Mouse (Mus musculus) brain, embryonic 14.5 days (tissue): ENCODE measurements at regions not wholly inside any gene's neighbourhood (a gene's known extent, or its start where the extent isn't known, plus 50 kb on each side); places are given as distances from the start of the nearest gene placed in this dataset.
A peak's percentile ranks its signal among the peaks of the same experiment; 100 is the strongest.
"Not testable (repeated sequence)": the region's sequence is repeated elsewhere in the genome, so short reads cannot be mapped to it uniquely, and the experiment has no call there.

Experiments used
- DNase-seq: peaks from one replicate; pipeline ENCODE4 v3.0.0-alpha.2; 2011; ENCODE audit warnings: low read depth
- CTCF ChIP-seq: fragments of 200-500 bp; IDR thresholded peaks from 2 replicates; pipeline ENCODE4 v1.5.1; 2012; ENCODE audit warnings: inconsistent platforms, mild to moderate bottlenecking, moderate library complexity, borderline replicate concordance; ENCODE audit not compliant: insufficient read depth, insufficient read length; ENCODE audit errors: extremely low read depth
- POLR2A ChIP-seq: fragments of 200-500 bp; IDR thresholded peaks from 2 replicates; pipeline ENCODE4 v1.6.1; 2012; ENCODE audit warnings: mild to moderate bottlenecking, inconsistent platforms, borderline replicate concordance; ENCODE audit not compliant: poor library complexity, insufficient read depth, insufficient read length, severe bottlenecking; ENCODE audit errors: extremely low read depth

DNA sequence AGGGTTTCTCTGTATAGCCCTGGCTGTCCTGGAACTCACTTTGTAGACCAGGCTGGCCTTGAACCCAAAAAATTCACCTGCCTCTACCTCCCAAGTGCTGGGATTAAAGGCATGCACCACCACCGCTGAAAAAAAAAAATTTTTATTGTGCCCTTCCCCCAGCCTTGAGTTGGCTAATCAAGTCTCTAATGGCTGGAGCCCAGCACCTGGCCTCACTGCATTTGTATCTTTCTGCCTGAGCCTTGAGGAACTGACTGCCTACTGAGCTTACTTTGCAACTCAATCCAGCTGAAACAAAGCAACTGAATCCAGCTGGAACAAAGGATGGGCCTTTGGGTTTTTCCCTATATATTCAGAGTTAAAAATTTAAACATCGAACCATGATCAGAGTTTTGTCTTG is 153.3 kb upstream of the Ccnh start:
- DNase-seq = no peak
- TF ChIP-seq CTCF (no peak), POLR2A (no peak)

DNA sequence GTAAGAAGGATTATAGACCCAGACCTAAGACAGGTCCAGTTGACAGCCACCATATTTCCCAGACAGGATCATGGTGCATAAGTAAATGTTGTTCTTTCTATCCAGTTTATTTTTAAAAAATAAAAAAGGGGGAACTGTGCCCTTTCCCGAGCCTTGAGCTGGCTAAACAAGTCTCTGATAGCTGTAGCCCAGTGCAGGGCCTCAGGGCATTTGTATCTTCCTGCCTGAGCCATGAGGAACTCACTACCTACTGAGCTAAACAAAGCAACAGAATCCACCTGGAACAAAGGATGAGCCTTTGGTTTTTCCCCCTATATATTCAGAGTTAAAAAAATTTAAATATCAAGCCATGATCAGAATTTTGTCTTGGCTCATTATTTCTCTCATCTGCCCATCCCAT is 152.4 kb upstream of the Ccnh start:
- no peak for TF ChIP-seq CTCF
- TF ChIP-seq POLR2A = no peak
- no peak for DNase-seq

DNA sequence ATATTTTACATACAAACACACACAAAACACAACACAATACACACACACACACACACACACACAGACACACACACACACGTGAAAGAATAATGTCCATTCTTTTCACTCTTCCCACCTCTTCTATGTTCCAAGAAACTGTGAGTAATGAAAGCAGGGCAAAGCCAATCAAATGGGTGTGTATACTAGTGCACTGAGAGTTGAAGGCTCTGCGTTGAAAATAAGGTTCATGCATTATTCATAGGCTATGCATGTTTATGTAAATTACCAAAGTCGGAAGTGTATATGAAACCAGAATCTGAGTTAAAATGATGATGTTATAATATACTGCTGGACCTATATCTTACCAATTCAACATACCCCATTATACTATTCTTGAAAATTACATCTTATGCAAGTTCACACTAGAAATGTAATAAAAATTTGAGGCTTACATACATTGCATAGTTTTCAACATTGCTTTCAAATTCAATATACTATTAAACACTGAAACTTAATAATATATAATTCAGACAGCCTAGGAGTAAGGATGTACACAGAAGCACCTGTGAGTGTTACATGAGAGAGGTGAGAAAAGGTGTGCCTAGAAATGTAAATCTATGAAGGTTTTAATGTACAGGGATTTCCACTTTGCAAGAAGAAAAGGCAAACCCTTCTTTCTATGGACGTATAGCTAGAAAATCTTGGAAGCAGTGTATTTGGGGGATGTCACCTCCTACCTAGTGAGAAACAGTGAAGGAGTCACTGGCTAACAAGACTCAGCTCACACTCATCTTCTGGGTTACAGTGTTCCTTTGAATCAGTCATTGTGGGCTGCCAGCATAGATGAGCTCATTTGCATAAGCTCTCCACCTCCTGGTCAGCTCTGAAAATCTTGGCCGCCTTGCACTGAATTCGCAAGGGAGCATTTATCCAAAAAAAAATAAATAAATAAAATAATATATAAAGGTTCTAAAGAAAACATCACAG is 122.3 kb upstream of the Ccnh start:
- peak; percentile 92 for DNase-seq
- TF ChIP-seq POLR2A (no peak), CTCF (no peak)

DNA sequence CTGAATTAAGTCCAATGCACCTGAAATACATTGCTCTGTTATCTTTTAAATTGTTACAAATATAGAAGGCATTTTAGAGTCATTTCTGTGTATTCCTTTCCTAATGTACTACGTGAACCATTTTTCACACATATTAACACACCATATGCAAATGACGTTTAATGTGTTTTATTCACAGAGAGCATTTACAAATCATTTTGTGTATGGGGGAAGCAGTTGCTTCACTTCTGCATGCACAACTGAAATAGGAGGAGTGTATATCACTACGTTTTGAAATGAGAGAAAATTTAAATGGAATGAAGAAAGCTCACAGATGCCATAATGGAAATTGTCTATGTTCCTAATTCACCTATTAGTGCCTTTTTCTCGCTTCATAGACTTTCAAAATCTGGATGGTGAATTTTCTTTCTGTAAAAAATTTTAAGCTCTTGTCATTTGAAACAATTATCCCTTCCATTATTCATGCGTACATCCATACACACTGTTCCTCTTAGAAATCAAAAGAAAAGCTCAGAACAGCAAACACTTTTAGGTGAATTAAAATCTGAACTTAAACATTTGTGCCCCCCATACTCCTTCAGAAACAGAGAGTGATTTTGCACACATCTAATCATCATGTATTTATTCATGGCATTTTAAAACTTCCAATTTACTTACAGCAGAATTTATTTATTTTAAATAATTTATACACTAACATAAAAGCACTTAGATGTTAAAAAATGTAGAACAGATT is 121.5 kb upstream of the Ccnh start:
- TF ChIP-seq CTCF (no peak), POLR2A (no peak)
- DNase-seq = peak; percentile 74

DNA sequence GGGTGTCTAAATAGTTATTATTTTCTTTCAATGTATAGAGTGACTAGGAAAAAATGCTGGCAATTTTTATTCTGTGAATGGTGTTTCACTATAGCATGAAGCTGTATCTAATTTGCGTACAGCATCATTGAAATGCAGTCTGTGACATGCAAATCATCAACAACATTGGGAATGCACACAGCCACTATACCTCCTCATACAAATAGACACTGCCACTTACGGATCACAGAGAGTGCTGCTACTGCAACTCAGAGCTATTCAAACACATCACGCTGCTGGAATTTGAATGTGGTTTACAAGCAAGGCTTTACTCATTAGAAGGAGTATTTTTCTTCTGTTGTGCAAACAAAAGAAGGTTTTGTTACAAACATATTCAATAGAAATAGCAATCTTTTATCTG is 120.8 kb upstream of the Ccnh start:
- no peak for TF ChIP-seq POLR2A
- DNase-seq = peak; percentile 92

DNA sequence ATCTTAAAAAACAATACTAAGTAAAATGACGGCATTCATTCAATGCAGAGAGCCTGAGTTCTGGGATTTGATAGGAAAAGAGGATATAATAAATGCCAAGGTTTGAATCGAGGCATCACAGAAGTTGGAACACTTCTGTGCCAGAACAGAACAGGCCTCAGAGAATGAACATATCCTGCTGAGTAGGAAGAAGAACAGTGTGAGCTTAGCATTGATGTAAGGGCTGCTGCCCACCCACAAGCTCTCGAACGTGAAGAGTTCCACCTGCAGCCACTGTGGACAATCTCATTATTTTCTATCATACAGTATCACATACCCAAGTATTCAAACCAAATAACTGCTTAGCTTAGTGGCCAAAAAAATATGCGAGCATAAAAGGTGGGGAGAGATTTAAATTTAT is 105.9 kb upstream of the Ccnh start:
- TF ChIP-seq CTCF (no peak), POLR2A (no peak)
- peak; percentile 46 for DNase-seq

DNA sequence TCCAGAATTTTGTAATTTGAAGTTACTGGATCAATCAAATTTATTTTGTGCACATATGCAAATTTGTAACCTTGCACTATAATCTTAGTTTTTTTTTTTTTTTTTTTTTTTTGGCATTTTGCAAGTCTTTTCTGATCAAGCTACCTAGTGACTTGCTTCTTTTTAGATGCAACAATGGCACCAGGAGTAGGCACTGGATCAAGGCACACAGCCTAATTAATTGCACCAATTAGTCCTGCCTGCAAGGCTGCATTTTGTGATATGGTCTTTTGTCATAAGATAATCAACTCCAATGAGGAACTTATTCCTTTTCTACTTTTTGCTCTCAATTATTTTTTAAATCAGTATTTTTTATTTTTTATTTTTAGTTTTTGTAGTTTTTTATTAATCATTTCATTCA is 105.5 kb upstream of the Ccnh start:
- peak; percentile 77 for DNase-seq
- TF ChIP-seq POLR2A = no peak
- no peak for TF ChIP-seq CTCF

DNA sequence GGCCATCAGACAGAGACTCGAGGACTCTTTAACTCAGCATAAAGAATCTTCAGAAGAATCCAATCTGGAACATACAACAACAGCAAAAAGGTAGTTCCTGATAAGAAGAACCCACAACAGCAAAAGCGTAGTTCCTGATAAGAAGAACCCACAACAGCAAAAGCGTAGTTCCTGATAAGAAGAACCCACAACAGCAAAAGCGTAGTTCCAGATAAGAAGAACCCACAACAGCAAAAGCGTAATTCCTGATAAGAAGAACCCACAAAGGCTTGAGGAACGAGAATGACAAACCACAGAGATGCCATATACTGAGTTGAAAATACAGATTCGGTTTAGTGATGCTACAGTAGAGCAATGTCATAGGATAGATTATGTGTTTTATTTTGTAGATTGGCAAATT is 93.0 kb upstream of the Ccnh start:
- TF ChIP-seq CTCF = no peak
- no peak for TF ChIP-seq POLR2A
- DNase-seq = no peak

DNA sequence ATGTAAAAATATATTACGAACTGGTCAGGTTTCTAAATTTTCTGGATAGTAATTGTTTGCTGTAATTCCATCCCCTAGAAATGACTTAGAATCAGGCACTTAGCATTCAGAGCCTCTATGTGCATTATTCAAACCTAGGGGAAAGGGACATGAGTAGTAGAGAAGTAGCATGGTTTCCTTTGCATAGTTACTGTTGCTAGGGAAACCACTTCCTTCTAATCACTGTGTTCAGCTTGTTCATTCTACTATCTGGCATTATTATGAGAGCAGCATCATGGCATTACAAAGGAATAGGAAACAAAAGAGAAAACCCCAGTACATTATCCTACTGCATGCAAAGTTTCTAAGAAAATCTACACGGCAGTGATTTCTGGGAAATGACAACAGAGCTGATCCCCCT is 65.9 kb upstream of the Ccnh start:
- peak; percentile 71 for DNase-seq
- TF ChIP-seq CTCF (no peak), POLR2A (no peak)

DNA sequence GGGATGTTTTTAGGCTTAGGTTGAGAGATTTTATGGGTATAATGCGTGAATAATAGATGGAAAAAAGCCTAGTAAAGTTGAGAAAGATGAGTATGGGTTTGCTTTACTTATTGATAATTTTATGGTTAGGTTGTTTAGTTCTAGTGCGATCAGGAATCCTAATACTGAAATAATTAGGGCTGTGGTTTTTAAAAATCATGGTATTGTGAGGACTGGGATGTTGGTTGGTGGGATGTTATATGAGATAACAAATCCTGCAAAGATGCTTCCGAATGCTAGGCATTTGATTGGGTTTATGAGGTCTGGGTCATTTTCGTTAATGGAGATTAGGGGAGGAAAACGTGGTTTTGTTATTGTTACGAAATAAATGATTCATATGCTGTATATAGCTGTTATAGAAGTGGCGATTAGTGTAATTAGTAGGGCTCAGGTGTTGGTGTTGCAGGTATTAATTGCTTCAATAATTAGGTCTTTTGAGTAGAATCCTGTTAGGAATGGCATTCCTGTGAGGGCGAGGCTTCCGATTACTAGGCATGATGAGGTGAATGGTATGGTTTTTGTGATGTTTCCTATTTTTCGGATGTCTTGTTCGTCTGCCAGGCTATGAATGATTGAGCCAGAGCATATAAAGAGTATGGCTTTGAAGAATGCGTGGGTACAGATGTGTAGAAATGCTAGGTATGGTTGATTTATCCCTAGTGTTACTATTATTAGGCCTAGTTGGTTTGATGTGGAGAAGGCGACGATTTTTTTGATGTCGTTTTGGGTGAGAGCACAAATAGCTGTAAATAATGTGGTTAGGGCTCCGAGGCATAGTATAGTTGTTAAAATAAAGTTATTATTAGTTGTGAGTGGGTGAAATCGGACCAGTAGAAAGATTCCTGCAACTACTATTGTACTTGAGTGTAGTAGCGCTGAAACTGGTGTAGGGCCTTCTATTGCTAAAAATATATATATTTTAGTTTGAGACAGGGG is 62.3 kb upstream of the Ccnh start:
- DNase-seq = not testable (repeated sequence)

DNA sequence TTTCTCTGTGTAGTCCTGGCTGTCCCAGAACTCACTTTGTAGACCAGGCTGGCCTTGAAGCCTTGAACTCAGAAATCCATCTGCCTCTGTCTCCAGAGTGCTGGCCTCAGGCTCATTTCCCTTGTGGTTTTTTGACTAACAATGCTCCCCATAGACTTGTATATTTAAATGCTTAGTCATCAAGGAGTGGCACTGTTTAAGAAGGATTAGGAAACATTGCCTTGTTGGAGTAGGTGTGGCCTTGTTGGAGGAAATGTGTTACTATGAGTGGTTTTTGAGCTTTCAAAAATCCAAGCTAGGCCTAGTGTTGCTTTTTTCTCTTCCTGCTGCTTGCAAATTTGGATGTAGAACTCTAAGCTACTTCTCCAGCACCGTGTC is 61.7 kb upstream of the Ccnh start:
- TF ChIP-seq POLR2A = no peak
- TF ChIP-seq CTCF = no peak
- no peak for DNase-seq
